Mouse (Mus musculus): ENCODE results near the gene Pdlim5.

DNA sequence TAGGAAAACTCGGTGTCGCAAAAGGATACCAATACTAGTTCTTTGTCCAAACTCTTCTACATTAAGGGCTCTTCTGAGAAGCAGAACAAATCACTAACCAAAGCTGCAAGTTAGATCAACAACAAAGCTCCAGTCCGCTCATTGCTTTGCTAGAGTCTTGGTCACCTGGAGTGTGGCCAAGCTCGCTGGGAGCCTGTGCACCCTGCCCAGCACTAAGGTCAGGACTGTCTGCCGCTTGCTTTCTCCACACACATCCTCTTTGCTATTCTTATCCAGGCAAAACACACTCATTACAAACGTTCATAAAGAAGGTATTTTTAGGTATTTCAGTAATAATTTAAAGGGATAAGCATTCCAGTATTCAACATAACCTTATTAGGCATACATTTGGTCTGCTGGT is 73.6 kb downstream of the Pdlim5 start:
- TF ChIP-seq EP300 (IDR thresholded peaks at IDR 0.05; ENCODE audit: insufficient read depth, low read depth, low read length): no peak
- no peak for TF ChIP-seq POLR2A (IDR thresholded peaks at IDR 0.05; ENCODE audit: insufficient read depth, low read length)
- no peak for TF ChIP-seq CTCF (IDR thresholded peaks at IDR 0.05; ENCODE audit: low read depth, low read length)

All from ES-Bruce4 (cell line).